Mouse (Mus musculus) CH12.LX (cell line): ENCODE data around the gene Phf14. TPM values are rescaled to one million over a fixed set of nuclear protein-coding genes. Genes with fewer than 3 reads are reported as not detected.

Experiments
- DNase-seq: peaks from one replicate; pipeline ENCODE4 v3.0.0-alpha.2; 2013; ENCODE audit errors: extremely low read depth
- H3K27ac ChIP-seq: 2 replicates; pipeline ENCODE4 v1.5.1; 2012; ENCODE audit warnings: low read depth, mild to moderate bottlenecking, control low read depth, moderate library complexity; ENCODE audit not compliant: insufficient read depth
- H3K27me3 ChIP-seq: replicated peaks from 2 replicates; pipeline ENCODE3; 2012; ENCODE audit warnings: inconsistent platforms
- H3K36me3 ChIP-seq, 2 experiments: replicated peaks in 1 of 2; 2 replicates each; pipeline versions ENCODE3 to v1.6.1; 2012; ENCODE audit warnings: inconsistent platforms in 1 of 2, low read length in 1 of 2, mild to moderate bottlenecking in 1 of 2, mixed read lengths in 1 of 2, moderate library complexity in 1 of 2; ENCODE audit not compliant: control insufficient read depth in 1 of 2, insufficient read depth in 1 of 2
- H3K4me1 ChIP-seq, 2 experiments: 2 replicates each; pipeline ENCODE4 v1.6.1; 2012; ENCODE audit warnings: inconsistent platforms in 1 of 2, moderate library complexity in 1 of 2; ENCODE audit not compliant: insufficient read depth in 2 of 2, control insufficient read depth in 1 of 2
- H3K4me2 ChIP-seq: 2 replicates; pipeline ENCODE4 v1.6.1; 2012; ENCODE audit warnings: low read depth, mild to moderate bottlenecking, control low read depth; ENCODE audit not compliant: poor library complexity, insufficient read depth, severe bottlenecking
- H3K4me3 ChIP-seq, 3 experiments: fragments of 150-350 bp in 1 of 3; sonication (generic) in 1 of 3; replicated peaks in 1 of 3; 2 replicates each; pipeline versions ENCODE3 to v1.5.1; 2011 to 2012; ENCODE audit warnings: low read depth in 2 of 3, low read length in 2 of 3, mild to moderate bottlenecking in 2 of 3, moderate library complexity in 2 of 3, control low read depth in 1 of 3, improper control_type of control experiment in 1 of 3, inconsistent platforms in 1 of 3, mixed read lengths in 1 of 3; ENCODE audit not compliant: poor library complexity in 1 of 3
- H3K79me2 ChIP-seq: replicated peaks from 2 replicates; pipeline ENCODE4 v1.6.1; 2012; ENCODE audit warnings: mild to moderate bottlenecking, moderate library complexity; ENCODE audit not compliant: control insufficient read depth, poor library complexity, insufficient read depth, severe bottlenecking; ENCODE audit errors: extremely low read depth
- H3K9ac ChIP-seq: 2 replicates; pipeline ENCODE4 v1.6.1; 2012; ENCODE audit warnings: low read depth, mild to moderate bottlenecking, control low read depth, moderate library complexity; ENCODE audit not compliant: insufficient read depth
- H3K9me3 ChIP-seq: replicated peaks from 2 replicates; pipeline ENCODE3; 2012; ENCODE audit warnings: low read length, inconsistent platforms, mixed read lengths
- BHLHE40 ChIP-seq: IDR thresholded peaks from 2 replicates; pipeline ENCODE4 v1.6.1; 2011; ENCODE audit warnings: mild to moderate bottlenecking, low read depth, low read length, improper control_type of control experiment
- CHD1 ChIP-seq: IDR thresholded peaks from 2 replicates; pipeline ENCODE4 v1.6.1; 2012; ENCODE audit warnings: low read depth, low read length, improper control_type of control experiment, inconsistent platforms
- CTCF ChIP-seq, 2 experiments: IDR thresholded peaks in 1 of 2; conservative IDR thresholded peaks in 1 of 2; 2 replicates each; pipeline ENCODE4 v1.5.1; 2011 to 2012; ENCODE audit warnings: low read depth in 2 of 2, low read length in 2 of 2, improper control_type of control experiment in 1 of 2, inconsistent platforms in 1 of 2, mild to moderate bottlenecking in 1 of 2, moderate library complexity in 1 of 2
- E2F4 ChIP-seq: IDR thresholded peaks from 2 replicates; pipeline ENCODE4 v1.6.1; 2011; ENCODE audit warnings: low read depth, low read length, improper control_type of control experiment; ENCODE audit not compliant: insufficient replicate concordance
- ELF1 ChIP-seq: IDR thresholded peaks from 2 replicates; pipeline ENCODE4 v1.6.1; 2014; ENCODE audit warnings: low read depth, mild to moderate bottlenecking, inconsistent platforms, low read length, improper control_type of control experiment
- ETS1 ChIP-seq: conservative IDR thresholded peaks from 2 replicates; pipeline ENCODE4 v1.6.1; 2012; ENCODE audit warnings: low read depth, mild to moderate bottlenecking, inconsistent platforms, low read length, improper control_type of control experiment, moderate library complexity
- GABPA ChIP-seq: IDR thresholded peaks from 2 replicates; pipeline ENCODE4 v1.6.1; 2012; ENCODE audit warnings: low read depth, low read length, improper control_type of control experiment, inconsistent platforms; ENCODE audit not compliant: insufficient replicate concordance
- HCFC1 ChIP-seq: IDR thresholded peaks from 2 replicates; pipeline ENCODE4 v1.6.1; 2012; ENCODE audit warnings: low read depth, mild to moderate bottlenecking, inconsistent platforms, low read length, improper control_type of control experiment
- KAT2A ChIP-seq: IDR thresholded peaks from 2 replicates; pipeline ENCODE4 v1.6.1; 2012; ENCODE audit warnings: low read length, improper control_type of control experiment, inconsistent platforms; ENCODE audit not compliant: insufficient replicate concordance
- MAFK ChIP-seq: IDR thresholded peaks from 2 replicates; pipeline ENCODE4 v1.6.1; 2011; ENCODE audit warnings: low read length, improper control_type of control experiment; ENCODE audit not compliant: insufficient replicate concordance
- MAX ChIP-seq: IDR thresholded peaks from 2 replicates; pipeline ENCODE4 v1.6.1; 2011; ENCODE audit warnings: low read length, improper control_type of control experiment
- MXI1 ChIP-seq: IDR thresholded peaks from 2 replicates; pipeline ENCODE4 v1.6.1; 2011; ENCODE audit warnings: mild to moderate bottlenecking, low read depth, low read length, improper control_type of control experiment
- NELFE ChIP-seq: IDR thresholded peaks from 2 replicates; pipeline ENCODE4 v1.6.1; 2011; ENCODE audit warnings: low read depth, low read length, improper control_type of control experiment
- PAX5 ChIP-seq: IDR thresholded peaks from 2 replicates; pipeline ENCODE4 v1.6.1; 2012; ENCODE audit warnings: low read length, inconsistent platforms, mixed read lengths
- POLR2AphosphoS2 ChIP-seq: IDR thresholded peaks from 2 replicates; pipeline ENCODE4 v1.6.1; 2011; ENCODE audit warnings: low read depth, low read length, improper control_type of control experiment
- RAD21 ChIP-seq: IDR thresholded peaks from 2 replicates; pipeline ENCODE4 v1.6.1; 2011; ENCODE audit warnings: low read depth, mild to moderate bottlenecking, low read length, improper control_type of control experiment, moderate library complexity
- SIN3A ChIP-seq: IDR thresholded peaks from 2 replicates; pipeline ENCODE4 v1.6.1; 2012; ENCODE audit warnings: low read length, improper control_type of control experiment, inconsistent platforms
- SMC3 ChIP-seq: IDR thresholded peaks from 2 replicates; pipeline ENCODE4 v1.6.1; 2011; ENCODE audit warnings: low read depth, low read length, improper control_type of control experiment
- TBP ChIP-seq: conservative IDR thresholded peaks from 2 replicates; pipeline ENCODE4 v1.6.1; 2011; ENCODE audit warnings: low read depth, low read length, improper control_type of control experiment
- TCF12 ChIP-seq: IDR thresholded peaks from 2 replicates; pipeline ENCODE4 v1.6.1; 2014; ENCODE audit warnings: low read depth, mild to moderate bottlenecking, inconsistent platforms, low read length, improper control_type of control experiment
- UBTF ChIP-seq: IDR thresholded peaks from 2 replicates; pipeline ENCODE4 v1.6.1; 2012; ENCODE audit warnings: low read depth, mild to moderate bottlenecking, inconsistent platforms, low read length, improper control_type of control experiment, moderate library complexity
- USF2 ChIP-seq: conservative IDR thresholded peaks from 2 replicates; pipeline ENCODE4 v1.6.1; 2011; ENCODE audit warnings: low read depth, low read length, improper control_type of control experiment
- ZC3H11A ChIP-seq: IDR thresholded peaks from 2 replicates; pipeline ENCODE4 v1.6.1; 2012; ENCODE audit warnings: low read depth, mild to moderate bottlenecking, inconsistent platforms, low read length, improper control_type of control experiment
- ZKSCAN1 ChIP-seq: IDR thresholded peaks from 2 replicates; pipeline ENCODE4 v1.6.1; 2012; ENCODE audit warnings: low read depth, inconsistent platforms, low read length, improper control_type of control experiment, borderline replicate concordance
- ZNF384 ChIP-seq: IDR thresholded peaks from 2 replicates; pipeline ENCODE4 v1.6.1; 2012; ENCODE audit warnings: low read depth, low read length, improper control_type of control experiment, inconsistent platforms
- dilution Hi-C: fragments of 300-500 bp; cut with MboI; formaldehyde crosslinking; loops from 2 replicates; pipeline ENCODE4 v1.14.3; 2020; ENCODE audit warnings: low sequenced_read_pairs; ENCODE audit not compliant: extremely low pct_unique_long_range_greater_than_20kb, extremely low pct_ligation_motif_present
- in situ Hi-C: fragments of 300-500 bp; cut with MboI; formaldehyde crosslinking; loops from 3 replicates; pipeline ENCODE4 v1.14.3; 2019; ENCODE audit warnings: low sequenced_read_pairs, low pct_ligation_motif_present, low pct_unique_long_range_greater_than_20kb, mixed read lengths
- polyA plus RNA-seq: library from polyadenylated mRNA; unstranded; fragments of >175 nt; gene quantifications from 2 replicates; pipeline ENCODE4 v1.2.1, GENCODE M21; 2012; ENCODE audit warnings: low read depth; ENCODE audit not compliant: insufficient read length
- total RNA-seq, 2 experiments: library from RNA; depleted of rRNA; stranded (reverse); fragments of 300-350 nt in 1 of 2; fragments of >200 nt in 1 of 2; gene quantifications; 2 replicates each; pipeline ENCODE4 v1.2.3; 2012 to 2014

Gene Phf14
- total and polyA plus RNA-seq, 3 experiments: 24.7 to 41.2 (median 26.0) TPM

- Histone ChIP-seq H3K27me3 (no peaks in the 10 kb centered on the region), H3K36me3 (peaks cover 0 to 2% of the 10 kb centered on the region in 2 experiments), H3K4me1 (no peaks in the 10 kb centered on the region), H3K4me2 (no peak overlapping the region), H3K9me3 (peaks cover 8% of the 10 kb centered on the region), H3K9ac (no peak overlapping the region), H3K27ac (no peak overlapping the region), H3K79me2 (no peaks in the 10 kb centered on the region), H3K4me3 (no peak overlapping the region)
- in situ Hi-C loops: no loop called here
- dilution Hi-C loops: no loop called here
- TF ChIP-seq KAT2A (no peak), GABPA (no peak), UBTF (no peak), MAX (no peak), SIN3A (no peak), ZC3H11A (no peak), E2F4 (no peak), SMC3 (no peak), TCF12 (no peak), BHLHE40 (no peak), ZNF384 (no peak), HCFC1 (no peak), ZKSCAN1 (no peak)
- DNase-seq: no peak
Observed at GRCm38 (mm10) chr6:12089439-12089992, 181.9 kb downstream of the Phf14 start.

GRCm38 (mm10) chr6:12095716-12096115 lies 188.1 kb downstream of the Phf14 start:
- no peaks in the 10 kb centered on the region for H3K27me3 ChIP-seq
- peaks cover 0 to 4% of the 10 kb centered on the region in 2 experiments for H3K36me3 ChIP-seq
- H3K4me1 ChIP-seq: peaks cover 0 to 22% of the 10 kb centered on the region in 2 experiments; a peak in 1 of 4 replicates
- H3K79me2 ChIP-seq: no peaks in the 10 kb centered on the region
- H3K4me2 ChIP-seq: no peak overlapping the region
- H3K9ac ChIP-seq: no peak overlapping the region
- H3K9me3 ChIP-seq: peaks cover 8% of the 10 kb centered on the region
- DNase-seq: no peak
- TF ChIP-seq MAFK (no peak), NELFE (no peak), TBP (no peak), SMC3 (no peak), HCFC1 (no peak), CHD1 (no peak), TCF12 (no peak), MXI1 (no peak), RAD21 (no peak), CTCF (conservative IDR thresholded peaks at IDR 0.05 in 1 of 2, IDR thresholded peaks at IDR 0.05 in 1 of 2; ENCODE audit: low read depth in 2 of 2, low read length in 2 of 2) (no peak), GABPA (no peak), POLR2AphosphoS2 (no peak), USF2 (no peak), SIN3A (no peak), ELF1 (no peak), ZC3H11A (no peak), ETS1 (no peak), PAX5 (no peak)
- H3K4me3 ChIP-seq: no peak overlapping the region
- in situ Hi-C loops (no loop called here), dilution Hi-C loops (no loop called here)
- no peak overlapping the region for H3K27ac ChIP-seq
